Comparison of ENCODE assay signal across 27 mouse cellular contexts in the genomic region with DNA sequence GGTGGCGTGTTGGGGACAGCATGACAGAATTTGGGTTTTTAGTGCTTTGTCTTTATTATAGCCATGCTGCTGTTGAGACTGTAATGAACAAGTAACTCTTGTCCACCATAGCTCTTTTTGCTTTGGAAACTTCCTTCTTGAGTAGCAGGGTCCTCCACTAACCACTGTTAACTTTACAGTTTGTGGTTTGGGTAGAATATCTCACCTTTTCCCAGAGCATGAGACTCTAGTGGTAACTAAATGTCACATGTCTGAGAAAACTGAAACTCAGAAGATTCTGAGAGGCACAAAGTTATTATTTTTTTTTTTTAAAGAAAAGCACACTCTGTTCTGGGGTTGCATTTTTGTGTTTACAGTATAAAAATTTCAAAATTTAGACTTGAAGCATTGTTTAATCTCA.
DNase-seq lines count a peak whose midpoint lies in the region; ATAC-seq lines count a peak whose summit lies in the region.
"Had no signal": no experiment of that assay in that cellular context is flagged by ENCODE, and none has a peak within 500 bp of the region (broad histone marks: within the 10 kb centered on the region; RNA-seq: fewer than 3 reads in every experiment).

No protein-coding gene starts in this region.

- no peak overlapping the region for H3K4me2 ChIP-seq in kidney, embryonic 15.5 days
- H3K4me2 ChIP-seq: embryonic facial prominence, embryonic 13.5 days; forebrain, embryonic 12.5 days; forebrain, embryonic 15.5 days; heart, embryonic 12.5 days; heart, embryonic 15.5 days; hindbrain, embryonic 15.5 days had no signal

- no peak overlapping the region for H3K27ac ChIP-seq in kidney, embryonic 15.5 days
- H3K27ac ChIP-seq: embryonic facial prominence, embryonic 10.5 days; embryonic facial prominence, embryonic 13.5 days; forebrain, embryonic 12.5 days; forebrain, embryonic 15.5 days; heart, embryonic 15.5 days; hindbrain, embryonic 10.5 days; hindbrain, embryonic 15.5 days had no signal

- no peaks in the 10 kb centered on the region for H3K9me3 ChIP-seq in kidney, embryonic 15.5 days (replicated peaks)
- H3K9me3 ChIP-seq: embryonic facial prominence, embryonic 10.5 days; embryonic facial prominence, embryonic 13.5 days; forebrain, embryonic 12.5 days; forebrain, embryonic 15.5 days; heart, embryonic 12.5 days; heart, embryonic 15.5 days; hindbrain, embryonic 10.5 days; hindbrain, embryonic 15.5 days had no signal

- peak; percentile 36 for DNase-seq in CD4-positive helper T cell, adult 2 months (ENCODE audit: low read depth, low spot score)
- DNase-seq in induced T-regulatory cell, adult 2 months (ENCODE audit: low read depth): peak; percentile 34
- no peak for DNase-seq in thymus, postnatal 25 days
- no peak for DNase-seq in liver
- DNase-seq: adrenal gland, adult 2 months; adrenal gland, postnatal 14 days; cerebellum, adult 11 months; cerebellum, adult 2 months; cerebellum, adult 9-11 months; cerebellum, postnatal 25 days; embryo, embryonic 11 days; gastrocnemius, postnatal 25 days; heart, adult 18-20 months; heart, postnatal 10 days; heart, postnatal 36 days had no signal

- H3K4me1 ChIP-seq in kidney, embryonic 15.5 days: no peaks in the 10 kb centered on the region
- H3K4me1 ChIP-seq: embryonic facial prominence, embryonic 13.5 days; forebrain, embryonic 12.5 days; forebrain, embryonic 15.5 days; heart, embryonic 12.5 days; heart, embryonic 15.5 days; hindbrain, embryonic 10.5 days; hindbrain, embryonic 15.5 days had no signal

- no peak overlapping the region for H3K9ac ChIP-seq in kidney, embryonic 15.5 days
- H3K9ac ChIP-seq: embryonic facial prominence, embryonic 13.5 days; forebrain, embryonic 12.5 days; forebrain, embryonic 15.5 days; heart, embryonic 12.5 days; heart, embryonic 15.5 days; hindbrain, embryonic 15.5 days had no signal

- no peak overlapping the region for H3K4me3 ChIP-seq in kidney, embryonic 15.5 days (replicated peaks)
- H3K4me3 ChIP-seq: embryonic facial prominence, embryonic 10.5 days; embryonic facial prominence, embryonic 13.5 days; erythroblast, embryonic 14.5 days; forebrain, embryonic 12.5 days; forebrain, embryonic 15.5 days; heart, embryonic 12.5 days; heart, embryonic 15.5 days; hindbrain, embryonic 10.5 days; hindbrain, embryonic 15.5 days had no signal

- no peaks in the 10 kb centered on the region for H3K36me3 ChIP-seq in kidney, embryonic 15.5 days
- H3K36me3 ChIP-seq: embryonic facial prominence, embryonic 10.5 days; embryonic facial prominence, embryonic 13.5 days; forebrain, embryonic 12.5 days; forebrain, embryonic 15.5 days; heart, embryonic 12.5 days; heart, embryonic 15.5 days; hindbrain, embryonic 10.5 days; hindbrain, embryonic 15.5 days had no signal

- H3K27me3 ChIP-seq in kidney, embryonic 15.5 days: no peaks in the 10 kb centered on the region
- H3K27me3 ChIP-seq: embryonic facial prominence, embryonic 13.5 days; forebrain, embryonic 12.5 days; forebrain, embryonic 15.5 days; heart, embryonic 12.5 days; heart, embryonic 15.5 days; hindbrain, embryonic 15.5 days had no signal

- 97% methylated on average over 1 of the region's 1 CpGs for WGBS in kidney, embryonic 15.5 days

- peak; percentile 53 for ATAC-seq in CD4-positive, CD25-positive, alpha-beta regulatory T cell, adult 4 months
- ATAC-seq in kidney, embryonic 15.5 days (replicated peaks; ENCODE audit: low FRiP score): no peak
- ATAC-seq: forebrain, embryonic 15.5 days; intestine, embryonic 16.5 days had no signal

Comparison
In these comparisons a context has a peak if more than half of its experiments do, and no peak if none do; other contexts are left out.
1. DNase-seq: peak in CD4-positive helper T cell, adult 2 months (single experiment) and induced T-regulatory cell, adult 2 months (single experiment); none in thymus, postnatal 25 days (single experiment) and liver (single experiment).